Mouse (Mus musculus) hindlimb bud, embryonic 11.5 days (tissue): ENCODE measurements at regions not wholly inside any gene's neighbourhood (a gene's known extent, or its start where the extent isn't known, plus 50 kb on each side); places are given as distances from the start of the nearest gene placed in this dataset.

Experiments
- DNase-seq: peaks from one replicate; pipeline ENCODE4 v3.0.0-alpha.2; 2012; ENCODE audit warnings: low read depth, low spot score; ENCODE audit errors: extremely low spot score

DNA sequence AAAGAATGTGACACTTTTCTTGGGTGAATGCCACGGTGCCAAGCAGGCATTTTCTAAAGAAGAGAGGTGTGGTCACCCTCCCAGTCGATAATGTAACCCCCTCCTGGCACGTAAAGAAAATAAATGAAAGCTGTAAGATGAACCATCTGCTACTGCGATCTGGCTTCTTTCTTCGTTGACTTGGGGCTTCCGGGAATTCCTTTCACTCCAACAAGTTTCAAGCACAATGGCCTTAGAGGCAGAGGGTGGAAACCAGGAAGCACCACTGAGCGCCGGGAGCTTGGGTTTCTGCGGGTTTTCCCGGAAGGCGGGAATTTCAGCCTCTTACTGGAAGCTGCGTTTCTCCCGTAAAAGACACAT lies 203.5 kb downstream of the C1d start:
- DNase-seq = no peak

DNA sequence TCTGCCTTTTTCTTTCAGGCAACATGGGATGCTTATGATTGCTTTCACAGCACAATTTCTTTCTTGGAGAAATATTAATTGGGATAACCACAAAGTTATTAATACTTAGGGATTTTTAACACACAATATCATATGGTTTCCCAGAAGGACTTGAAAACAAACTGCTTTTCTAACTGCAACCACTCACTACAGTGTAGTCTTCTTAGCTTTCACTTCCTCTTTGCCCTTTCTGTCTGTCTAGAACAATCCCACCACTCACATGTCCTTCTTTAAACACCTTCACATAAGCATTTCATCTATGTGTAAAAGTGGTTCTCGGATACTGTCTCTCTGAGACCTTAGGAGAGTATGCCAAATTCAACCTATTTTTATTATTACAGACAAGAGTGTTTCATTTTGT lies 204.3 kb downstream of the C1d start:
- no peak for DNase-seq

DNA sequence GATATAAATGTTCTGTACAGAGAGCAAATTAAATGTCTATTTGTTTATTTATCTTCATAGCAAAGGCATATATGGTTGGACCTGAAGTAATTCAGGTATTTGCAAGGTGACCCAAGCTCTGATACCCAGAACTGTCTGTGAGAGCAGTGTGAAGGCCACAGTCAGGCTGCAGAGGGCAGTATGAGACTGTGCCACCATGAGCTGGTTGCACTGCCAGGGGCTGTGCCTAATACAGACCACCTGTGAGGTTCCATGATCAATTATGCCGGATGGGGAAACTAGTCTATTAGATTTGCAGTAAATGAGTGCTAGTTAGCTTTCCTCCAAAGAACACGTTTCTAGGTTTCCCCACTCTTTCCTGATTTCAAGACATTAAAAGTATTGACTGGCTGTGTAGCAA lies 207.5 kb downstream of the C1d start:
- DNase-seq = no peak

DNA sequence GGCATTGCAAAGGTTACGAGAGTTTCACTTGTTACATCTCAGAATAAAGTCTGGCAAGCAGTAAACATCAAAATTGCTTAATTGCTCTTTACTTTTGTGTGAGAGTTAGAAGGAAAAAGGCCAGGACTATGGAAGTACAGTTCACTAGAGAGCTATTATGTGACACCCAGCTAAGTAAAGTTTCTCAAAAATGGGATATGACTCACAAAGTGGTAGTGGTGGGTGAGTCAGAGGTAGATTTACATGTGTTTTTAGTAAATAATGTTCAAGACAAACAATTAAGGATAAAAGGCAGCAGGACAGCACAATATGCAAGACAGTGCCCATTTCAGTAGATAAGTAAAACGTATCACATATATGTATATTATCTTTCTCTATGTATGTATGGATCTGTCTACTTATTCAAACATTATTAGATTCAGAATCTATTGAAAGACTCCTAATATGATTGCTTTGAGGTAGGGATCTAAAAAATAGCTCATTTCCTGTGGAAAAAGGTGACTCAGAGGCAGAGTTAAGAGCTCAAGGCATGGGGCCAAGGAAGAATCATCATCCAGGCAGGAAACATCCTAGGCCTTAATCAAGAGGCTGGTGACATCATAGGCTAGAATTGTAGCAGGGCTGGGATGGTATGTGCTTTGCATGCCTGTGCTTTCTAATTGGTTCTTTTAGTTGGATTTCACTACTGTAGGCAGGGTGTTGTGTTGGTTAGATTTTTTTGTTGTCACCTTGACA lies 211.2 kb downstream of the C1d start:
- DNase-seq = no peak

GRCm38 (mm10) chr11:17481436-17481996 lies 224.1 kb downstream of the C1d start:
- DNase-seq = no peak

- no peak for DNase-seq
Observed at GRCm38 (mm10) chr11:17483849-17484441, 226.6 kb downstream of the C1d start.

GRCm38 (mm10) chr11:17501120-17502043 lies 244.0 kb downstream of the C1d start:
- no peak for DNase-seq

DNA sequence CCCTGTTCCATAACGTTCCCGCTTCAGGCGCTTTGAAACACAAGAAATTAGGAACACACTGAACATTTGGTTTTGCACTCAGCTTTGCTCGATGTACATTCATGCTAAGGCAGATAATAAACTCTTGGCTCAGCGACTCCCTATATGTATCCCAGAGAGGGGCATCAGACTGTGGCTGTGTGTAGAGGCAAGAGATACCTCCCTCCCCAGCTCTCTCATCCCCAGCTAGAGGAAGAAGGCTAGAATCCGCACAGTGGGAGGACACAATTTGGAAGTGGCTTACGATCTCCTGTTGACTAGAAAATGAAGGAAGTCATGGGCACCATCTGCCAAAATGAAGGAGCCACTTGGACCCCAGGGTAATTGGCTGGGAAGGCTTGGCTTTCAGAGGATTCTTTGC lies 244.7 kb downstream of the C1d start:
- no peak for DNase-seq

GRCm38 (mm10) chr11:17522220-17522919 lies 265.0 kb downstream of the C1d start:
- DNase-seq = no peak

GRCm38 (mm10) chr11:17523329-17523728 lies 265.9 kb downstream of the C1d start:
- no peak for DNase-seq

DNA sequence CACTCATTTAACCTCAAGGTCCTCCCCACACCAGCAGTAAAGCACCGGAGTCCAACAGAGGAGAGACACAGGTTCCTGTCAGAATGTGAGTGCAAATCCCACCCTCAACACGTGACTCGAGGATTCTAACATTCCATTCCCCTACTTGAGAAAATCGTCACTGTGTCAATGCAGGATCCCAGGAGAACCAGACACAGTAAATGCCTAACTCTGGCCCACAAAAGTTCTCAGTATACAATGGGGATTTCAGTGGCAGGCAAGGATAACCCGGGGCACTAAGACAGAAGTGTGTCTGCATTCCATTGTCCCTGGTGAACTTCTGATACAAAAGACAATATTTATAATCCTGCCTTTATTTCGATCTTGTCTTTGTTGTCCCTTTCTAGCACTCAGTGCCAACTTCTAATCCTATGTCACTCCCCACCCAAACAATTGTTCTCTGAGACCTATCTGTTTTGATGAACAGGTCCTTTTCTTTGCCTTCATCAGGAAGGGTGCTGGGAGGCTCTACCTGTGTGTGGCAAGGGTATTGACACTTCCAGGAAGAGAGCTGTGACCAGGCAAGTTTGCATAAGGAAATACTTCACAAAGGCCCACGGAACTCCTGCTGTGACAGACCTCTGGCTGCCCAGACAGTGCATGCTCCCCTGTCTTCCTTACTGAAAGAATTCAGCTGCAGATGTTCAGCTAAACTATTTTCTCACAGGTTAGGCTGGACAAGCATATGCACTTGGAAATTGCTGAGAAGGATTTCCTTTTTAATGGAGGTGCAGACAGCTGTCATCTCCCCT lies 267.8 kb downstream of the C1d start:
- no peak for DNase-seq

GRCm38 (mm10) chr11:17526476-17526875 lies 269.1 kb downstream of the C1d start:
- DNase-seq = no peak

- DNase-seq = no peak
Observed at GRCm38 (mm10) chr11:17528609-17529008, 271.2 kb downstream of the C1d start.

DNA sequence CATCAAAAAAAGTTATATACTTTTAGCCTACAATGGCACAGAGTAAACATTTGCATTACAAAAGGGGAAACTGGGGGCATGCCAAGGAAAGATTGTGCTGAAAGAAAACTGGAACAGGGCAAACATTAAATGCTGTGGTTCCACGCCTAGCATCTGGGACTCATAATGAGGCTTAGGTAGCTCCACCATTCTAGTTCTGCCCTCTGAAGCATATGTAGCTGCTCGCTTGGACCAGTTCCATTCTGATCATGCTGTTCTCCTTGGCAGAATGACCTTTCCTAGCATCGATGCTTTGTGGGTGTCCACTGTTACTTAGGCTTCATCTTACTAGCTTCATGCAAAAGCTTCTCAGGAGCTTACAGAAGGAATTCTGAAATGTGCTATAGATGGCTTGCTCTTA lies 276.3 kb downstream of the C1d start:
- no peak for DNase-seq

DNA sequence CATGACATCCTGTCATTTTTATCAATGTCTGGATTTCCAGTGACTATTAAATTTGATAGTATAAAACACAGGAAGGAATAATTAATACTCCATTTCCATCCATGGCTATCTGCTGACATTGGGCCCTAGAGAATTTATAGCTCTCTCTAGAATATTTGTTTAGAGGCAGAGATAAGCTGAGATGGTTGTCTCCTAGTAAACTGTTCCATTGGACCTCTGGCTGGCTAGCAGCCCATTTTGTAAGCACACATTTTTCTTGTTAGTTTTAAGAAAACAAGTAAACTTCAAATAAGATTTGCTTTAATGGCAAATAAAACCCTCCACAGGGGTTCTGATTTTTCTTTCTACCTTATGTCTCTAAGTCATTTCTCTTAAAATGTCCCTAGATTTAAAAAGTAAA lies 288.9 kb downstream of the C1d start:
- DNase-seq = no peak

DNA sequence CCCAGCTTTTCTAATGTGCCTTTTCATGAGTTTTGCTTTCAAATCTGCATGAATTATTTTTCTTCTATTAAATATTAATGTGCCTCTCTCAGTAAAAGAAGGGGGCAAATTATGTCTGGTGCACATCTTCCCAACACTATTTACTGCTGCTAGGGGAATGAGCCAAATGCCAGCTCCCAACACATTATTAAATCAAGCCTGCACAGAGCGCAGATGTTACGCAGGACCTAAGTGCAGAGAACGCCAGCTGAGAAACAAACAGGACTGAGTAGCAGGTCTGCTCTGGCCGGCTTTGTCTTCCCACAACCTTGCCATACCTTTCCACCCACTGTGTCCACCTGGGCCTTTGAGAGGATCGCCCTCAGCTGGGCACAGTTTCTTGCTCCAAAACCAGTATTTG lies 291.8 kb downstream of the C1d start:
- DNase-seq = no peak

- DNase-seq = no peak
Observed at GRCm38 (mm10) chr11:17555276-17555675, 297.9 kb downstream of the C1d start.

- DNase-seq = no peak
Observed at GRCm38 (mm10) chr11:17591780-17592487, 334.6 kb downstream of the C1d start.

DNA sequence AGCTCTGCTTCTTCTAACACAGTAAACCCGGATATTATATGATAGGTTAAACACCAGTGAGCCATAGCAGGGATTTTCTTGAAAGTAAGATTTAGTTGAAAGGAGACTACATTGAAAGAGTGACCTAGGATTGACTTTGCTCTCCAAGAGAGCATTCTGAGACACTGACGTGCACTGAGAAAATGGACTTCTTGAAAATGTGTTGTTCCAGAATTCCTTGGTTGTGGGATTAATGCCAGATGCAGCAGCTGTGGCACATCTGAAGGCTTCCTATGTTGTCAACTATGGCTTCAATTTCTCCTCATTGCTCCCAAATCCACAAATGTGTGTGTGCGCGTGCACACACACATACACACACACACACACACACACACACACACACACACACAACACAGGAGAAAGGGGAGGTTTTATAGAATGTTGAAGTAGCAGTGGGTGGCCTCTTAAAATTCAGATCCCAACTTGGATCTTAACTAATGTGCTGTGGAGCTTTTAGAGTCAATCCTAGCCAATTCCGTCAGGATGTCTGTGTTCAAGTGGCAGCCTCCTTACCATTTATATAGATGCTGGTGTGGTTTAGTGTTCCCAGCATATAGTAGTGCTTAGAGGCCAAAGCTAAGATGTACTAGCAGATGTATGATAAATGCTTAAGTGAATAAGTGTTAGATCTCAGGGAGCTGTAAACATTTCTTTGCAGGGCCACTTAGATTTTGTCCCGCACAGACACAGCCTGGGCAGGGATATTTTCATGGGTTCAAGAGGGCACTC lies 346.5 kb downstream of the C1d start:
- DNase-seq = no peak
